Mouse (Mus musculus): Measurements from ENCODE around the gene Clcf1. TPM values are rescaled to one million over a fixed set of nuclear protein-coding genes. Genes with fewer than 3 reads are reported as not detected.

The Clcf1 gene
- total RNA-seq, 2 experiments from 2014 or later = 1.6 to 2.0 TPM

GRCm38 (mm10) chr19:4214771-4215450, 873 bp downstream of the Clcf1 start:
- intact Hi-C loops (cut with DNase I) = no loop called here
- peak; percentile 56 for DNase-seq

GRCm38 (mm10) chr19:4215451-4215840, 1.4 kb downstream of the Clcf1 start:
- DNase-seq = no peak
- intact Hi-C loops (cut with DNase I) = no loop called here

- intact Hi-C loops (cut with DNase I) = no loop called here
- peak; percentile 48 to 65 for DNase-seq
Measured at GRCm38 (mm10) chr19:4216041-4216685, 2.1 kb downstream of the Clcf1 start.

- intact Hi-C loops (cut with DNase I) = no loop called here
- DNase-seq = no peak
Measured at GRCm38 (mm10) chr19:4217140-4217539, 3.1 kb downstream of the Clcf1 start.

- intact Hi-C loops (cut with DNase I) = no loop called here
Measured at GRCm38 (mm10) chr19:4217855-4218254, 3.8 kb downstream of the Clcf1 start.

GRCm38 (mm10) chr19:4218293-4218692, 4.3 kb downstream of the Clcf1 start:
- intact Hi-C loops (cut with DNase I) = no loop called here

More at GRCm38 (mm10) chr19:4217855-4218254, 3.8 kb downstream of the Clcf1 start:
- no peak for DNase-seq

GRCm38 (mm10) chr19:4218784-4219183, 4.7 kb downstream of the Clcf1 start:
- no peak for DNase-seq
- intact Hi-C loops (cut with DNase I) = no loop called here

More at GRCm38 (mm10) chr19:4218293-4218692, 4.3 kb downstream of the Clcf1 start:
- DNase-seq = no peak

- intact Hi-C loops (cut with DNase I) = no loop called here
- DNase-seq = no peak
Measured at GRCm38 (mm10) chr19:4219943-4220342, 5.9 kb downstream of the Clcf1 start.

GRCm38 (mm10) chr19:4220416-4220815, 6.4 kb downstream of the Clcf1 start:
- no peak for DNase-seq
- intact Hi-C loops (cut with DNase I) = no loop called here

GRCm38 (mm10) chr19:4220957-4221743, 7.1 kb downstream of the Clcf1 start:
- intact Hi-C loops (cut with DNase I) = no loop called here
- DNase-seq = peak in 1 of 2 experiments; percentile 43

- DNase-seq = no peak
- intact Hi-C loops (cut with DNase I) = no loop called here
Measured at GRCm38 (mm10) chr19:4222165-4222564, 8.1 kb downstream of the Clcf1 start.

- intact Hi-C loops (cut with DNase I) = loop anchor here (5.0 kb wide), 2 partner anchors 54 to 174 kb away; no protein-coding TSS in a partner anchor
- DNase-seq = no peak
Measured at GRCm38 (mm10) chr19:4226779-4227178, 12.7 kb downstream of the Clcf1 start.

- intact Hi-C loops (cut with DNase I) = loop anchor here (5.0 kb wide), 2 partner anchors 55 to 175 kb away; no protein-coding TSS in a partner anchor
- no peak for DNase-seq
Measured at GRCm38 (mm10) chr19:4227446-4227845, 13.4 kb downstream of the Clcf1 start.

GRCm38 (mm10) chr19:4227894-4228678, 14.0 kb downstream of the Clcf1 start:
- peak; percentile 71 to 87 for DNase-seq
- intact Hi-C loops (cut with DNase I) = loop anchor here (1.0 to 5.0 kb wide), 6 partner anchors 21 to 209 kb away; partner anchors contain the start of gene Pitpnm1

GRCm38 (mm10) chr19:4228891-4229290, 14.9 kb downstream of the Clcf1 start:
- intact Hi-C loops (cut with DNase I) = loop anchor here (1.0 to 5.0 kb wide), 6 partner anchors 22 to 210 kb away; partner anchors contain the start of gene Pitpnm1
- DNase-seq = no peak

- intact Hi-C loops (cut with DNase I) = loop anchor here (2.0 to 5.0 kb wide), 4 partner anchors 57 to 177 kb away; partner anchors contain the start of gene Pitpnm1
- DNase-seq = peak in 1 of 2 experiments; percentile 22
Measured at GRCm38 (mm10) chr19:4229451-4230076, 15.5 kb downstream of the Clcf1 start.

- DNase-seq = no peak
- intact Hi-C loops (cut with DNase I) = no loop called here
Measured at GRCm38 (mm10) chr19:4230415-4230814, 16.4 kb downstream of the Clcf1 start.

GRCm38 (mm10) chr19:4231253-4232185, 17.5 kb downstream of the Clcf1 start, which contains the start of gene Pold4:
Gene Pold4 (plus strand): TSS chr19:4231899.
- DNase-seq = peak; percentile 95 to 98
- intact Hi-C loops (cut with DNase I) = no loop called here

All from heart, postnatal 14 days (tissue).